Mouse (Mus musculus) erythroblast, embryonic 14.5 days (primary cell): ENCODE results near the gene Rgs3.

ENCODE experiments used
- GATA1 ChIP-seq: IDR thresholded peaks from 2 replicates; pipeline ENCODE4 v1.6.1; 2012; ENCODE audit warnings: low read length, inconsistent platforms, mixed read lengths
- TAL1 ChIP-seq: IDR thresholded peaks from 3 replicates; pipeline ENCODE4 v1.6.1; 2012; ENCODE audit warnings: low read length, inconsistent platforms, mixed read lengths

- TF ChIP-seq GATA1, result no peak
- TF ChIP-seq TAL1, result no peak
These were observed 40.4 kb upstream of the Rgs3 start for GRCm38 (mm10) chr4:62519122-62519848.
